Mouse (Mus musculus) adrenal gland, adult (tissue): ENCODE data around the gene Med4.

Experiments
- DNase-seq, 2 experiments: peaks; one replicate each; pipeline ENCODE4 v3.0.0; 2022 to 2023; ENCODE audit warnings: low spot score in 1 of 2; ENCODE audit not compliant: inconsistent age in 2 of 2

The Med4 gene

DNA sequence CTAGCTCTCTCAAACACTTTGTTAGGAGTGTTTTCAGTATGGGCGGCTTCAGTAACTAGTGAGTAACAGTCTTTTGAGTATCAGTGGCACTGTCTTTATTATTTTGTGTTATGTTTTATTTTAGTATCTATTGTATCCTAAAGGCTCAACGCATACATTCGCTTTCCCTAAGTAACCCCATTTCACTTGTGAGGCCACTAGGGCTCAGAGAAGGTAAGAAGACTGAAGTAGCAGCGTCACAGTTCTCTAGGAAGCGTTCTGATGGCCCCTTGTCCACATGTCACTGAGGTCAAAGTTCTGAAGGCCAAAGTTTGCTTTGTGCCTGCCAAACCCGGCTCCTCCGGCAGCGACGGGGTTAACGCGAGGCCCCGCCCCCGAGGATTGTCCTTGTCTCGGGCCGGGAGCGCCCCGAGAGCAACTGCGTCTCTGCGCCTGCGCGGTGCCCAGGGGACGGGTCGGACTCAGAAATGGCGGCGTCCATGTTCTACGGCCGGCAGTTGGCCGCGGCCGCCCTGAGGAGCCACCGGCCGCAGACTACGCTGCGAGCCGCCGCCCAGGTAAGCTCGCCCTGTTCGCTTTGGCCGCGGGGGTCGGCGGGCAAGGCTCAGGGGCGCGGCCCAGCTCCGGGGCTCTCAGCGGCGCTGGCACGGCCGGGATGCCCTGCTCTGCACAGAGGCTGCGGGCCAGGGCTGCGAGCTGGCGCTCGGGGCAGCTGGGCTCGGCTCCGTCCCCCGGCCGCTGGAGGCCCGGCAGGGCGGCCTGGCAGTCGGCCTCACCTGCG lies 42.7 kb downstream of the Med4 start:
- peak; percentile 95 to 98 for DNase-seq

DNA sequence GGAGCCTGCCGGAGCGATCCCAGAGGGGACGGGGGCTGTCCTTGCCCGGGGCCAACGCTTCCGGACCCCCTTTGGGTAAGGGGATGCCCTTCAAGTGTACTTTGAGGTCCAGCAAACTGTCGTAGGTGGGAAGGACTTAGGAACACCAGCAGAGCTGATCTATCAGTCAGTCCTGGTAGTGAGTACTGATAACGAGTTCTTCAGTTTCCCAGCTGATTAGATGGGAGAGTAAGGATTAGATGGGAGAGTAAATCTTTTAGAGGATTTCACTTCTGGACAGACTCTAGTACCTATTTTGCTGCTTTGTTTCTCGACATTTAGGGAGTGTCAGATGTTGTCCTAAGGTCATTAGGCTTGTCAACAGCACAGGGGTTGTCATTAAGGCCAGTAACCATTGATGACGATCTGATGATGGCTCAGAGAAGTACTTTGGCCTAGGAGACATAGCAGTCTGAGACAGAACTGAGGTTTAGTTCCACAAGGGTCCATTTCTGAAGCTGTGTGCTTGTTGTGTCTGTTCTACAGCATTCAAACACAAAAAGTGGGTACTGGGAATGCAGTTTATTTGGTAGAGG lies 43.4 kb downstream of the Med4 start:
- no peak for DNase-seq
